Mouse (Mus musculus): ENCODE results near the gene Rcan1.
A peak's percentile ranks its signal among the peaks of the same experiment; 100 is the strongest.
"Not testable (repeated sequence)": the region's sequence is repeated elsewhere in the genome, so short reads cannot be mapped to it uniquely, and the experiment has no call there.

The Rcan1 gene

DNA sequence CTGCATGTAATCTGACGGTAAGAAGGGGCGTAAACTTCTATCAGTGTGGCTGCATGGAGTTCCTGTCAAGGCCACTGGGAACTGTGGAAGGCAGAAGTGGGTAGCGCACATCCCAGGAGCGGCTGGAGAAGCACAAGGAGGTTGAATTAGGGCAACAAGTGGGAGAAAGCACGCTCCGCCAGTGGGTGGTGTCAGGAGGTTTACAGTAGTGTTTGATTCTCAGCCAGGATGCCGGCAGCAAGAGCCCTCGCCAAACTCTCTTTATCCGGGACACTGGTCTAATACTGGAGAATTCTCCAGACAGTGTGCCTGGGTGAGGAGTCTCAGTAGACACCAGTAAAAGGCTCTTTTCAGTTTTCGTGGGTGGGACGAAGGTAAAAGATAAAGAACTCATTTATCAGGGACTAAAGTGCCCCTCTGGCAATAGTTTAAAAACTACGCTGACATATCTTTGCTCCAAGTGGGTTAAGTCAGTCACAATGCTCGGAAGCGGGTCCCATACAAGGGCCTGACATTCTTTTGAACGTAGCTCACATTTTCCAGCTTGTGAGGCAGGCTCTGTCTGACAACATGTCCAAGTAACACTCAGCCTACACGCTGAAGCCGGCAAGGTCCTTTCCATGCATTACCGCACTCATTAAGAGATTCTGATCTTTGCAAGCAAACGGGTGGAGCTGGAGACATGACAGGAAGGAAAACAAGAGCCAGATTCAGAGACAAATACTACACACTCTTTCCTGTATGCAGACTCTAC is 42.3 kb downstream of the Rcan1 start:
- DNase-seq, result no peak

- DNase-seq, result no peak
Measured at GRCm38 (mm10) chr16:92426708-92427107, 44.0 kb downstream of the Rcan1 start.

DNA sequence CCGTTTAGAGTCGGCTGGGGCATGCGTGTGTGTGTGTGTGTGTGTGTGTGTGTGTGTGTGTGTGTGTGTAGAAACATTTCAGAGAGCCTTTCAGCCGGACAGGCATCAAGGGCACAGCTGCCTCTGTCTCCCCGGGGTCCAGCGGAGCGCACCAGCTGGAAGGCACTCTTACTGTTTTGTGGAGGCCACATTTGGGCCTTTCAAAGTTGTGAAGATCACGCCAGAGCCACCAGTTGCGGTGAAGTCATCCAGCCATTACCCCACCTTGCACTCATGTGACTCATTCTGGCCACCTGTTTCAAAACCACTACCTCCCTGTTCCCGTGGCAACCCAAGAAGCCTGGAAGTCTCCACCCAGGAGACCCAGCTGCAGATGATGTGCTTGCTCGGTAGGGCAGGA is 44.8 kb downstream of the Rcan1 start:
- no peak for DNase-seq

- DNase-seq, result no peak
Measured at GRCm38 (mm10) chr16:92423363-92423762, 47.3 kb downstream of the Rcan1 start.

GRCm38 (mm10) chr16:92422435-92423362 is 48.0 kb downstream of the Rcan1 start:
- no peak for DNase-seq

DNA sequence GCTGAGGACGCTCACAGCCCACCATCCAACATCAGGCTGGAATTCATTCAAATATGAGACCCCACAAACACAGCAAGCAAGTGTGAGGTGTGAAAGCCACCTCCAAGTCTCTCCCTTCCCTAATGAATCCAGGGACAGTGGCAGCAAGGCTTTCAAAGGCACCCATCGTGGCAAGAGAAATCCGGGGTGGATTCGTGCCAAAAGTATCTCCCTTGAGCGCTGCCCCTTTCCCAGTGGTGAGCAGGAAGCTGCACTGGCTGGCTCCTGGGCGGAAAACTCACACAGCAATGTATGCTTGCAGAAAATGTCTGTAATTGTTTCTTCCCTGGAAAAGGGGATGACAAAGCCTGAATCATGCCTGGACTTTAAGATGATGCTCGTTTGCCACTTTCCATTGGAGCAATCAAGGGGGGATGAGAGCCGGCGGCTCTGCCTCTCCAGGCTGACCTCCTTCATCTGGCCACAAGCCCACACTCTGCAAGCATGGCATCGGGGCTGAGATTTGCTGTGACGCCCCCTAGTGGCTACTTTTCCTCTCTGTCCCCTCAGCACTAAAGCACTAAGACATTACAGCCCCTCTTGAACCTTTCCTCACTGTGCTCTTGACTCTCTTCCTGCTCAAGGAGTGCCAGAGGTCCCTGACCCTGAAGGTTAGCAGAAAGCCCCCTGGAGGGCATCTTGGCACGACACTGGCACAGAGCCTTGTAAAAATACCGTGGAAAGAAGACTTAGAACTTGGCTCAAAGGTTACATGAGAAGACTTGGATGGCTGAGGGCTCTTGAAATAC is 49.3 kb downstream of the Rcan1 start:
- DNase-seq, result no peak

GRCm38 (mm10) chr16:92420641-92421040 is 50.0 kb downstream of the Rcan1 start:
- no peak for DNase-seq

DNA sequence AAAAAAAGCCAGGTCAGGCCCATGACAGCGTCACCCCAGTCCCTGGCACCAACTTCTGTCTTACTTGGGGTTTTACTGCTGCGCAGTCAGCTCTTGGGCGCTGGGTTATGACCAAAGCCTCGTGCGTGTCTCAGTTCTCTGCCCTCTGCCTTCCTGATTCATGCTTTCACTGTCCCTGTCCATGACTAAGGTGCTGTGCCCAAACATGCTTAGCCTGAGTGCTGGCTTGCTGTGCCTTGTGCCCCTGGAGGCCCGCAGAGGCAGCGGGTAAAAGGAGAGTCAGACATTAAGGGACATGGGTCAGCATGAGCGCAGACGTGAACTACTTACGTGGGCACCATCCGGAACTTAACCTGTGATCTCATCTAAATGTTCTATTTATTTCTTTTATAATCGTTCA is 51.6 kb downstream of the Rcan1 start:
- no peak for DNase-seq

DNA sequence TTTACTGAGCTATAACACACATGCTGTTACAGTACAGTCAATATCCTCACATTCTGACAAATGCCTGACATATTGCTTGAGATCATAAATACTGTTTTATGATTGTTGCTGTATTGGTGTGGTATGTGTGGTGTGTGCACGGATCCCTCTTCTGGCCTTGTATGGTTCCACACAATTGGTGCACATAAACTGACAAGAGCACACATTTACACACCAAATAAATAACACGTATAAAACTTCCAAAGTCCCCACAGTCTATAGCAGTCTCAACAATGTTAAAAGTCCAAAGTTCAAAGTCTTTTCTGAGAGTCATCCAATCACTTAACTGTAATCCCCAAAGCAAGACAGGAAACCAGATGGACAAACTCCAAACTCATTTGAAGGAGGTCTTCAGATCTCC is 53.4 kb downstream of the Rcan1 start:
- DNase-seq, result no peak

DNA sequence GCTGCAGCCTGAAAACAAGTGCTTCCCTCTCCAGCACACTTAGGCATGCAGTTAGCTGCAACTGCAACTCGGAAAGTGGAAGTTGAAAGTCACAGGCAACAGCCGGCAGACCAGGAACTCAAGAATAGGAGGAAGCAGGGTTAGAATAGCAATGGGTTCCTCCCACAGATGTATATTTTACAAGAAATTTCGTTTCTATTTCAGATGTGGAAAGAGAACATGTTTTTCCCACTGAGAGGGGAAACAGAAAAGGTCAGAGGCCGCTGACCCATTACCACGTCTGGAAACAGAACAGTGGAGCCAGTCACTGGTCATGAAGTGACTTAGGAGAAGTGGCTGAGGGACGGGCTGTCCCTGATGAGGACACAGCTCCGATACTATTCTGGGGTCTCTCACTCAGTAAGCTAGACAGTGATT is 55.0 kb downstream of the Rcan1 start:
- DNase-seq, result no peak

GRCm38 (mm10) chr16:92415038-92415437 is 55.6 kb downstream of the Rcan1 start:
- not testable (repeated sequence) for DNase-seq

- DNase-seq, result no peak
Measured at GRCm38 (mm10) chr16:92412888-92413287, 57.8 kb downstream of the Rcan1 start.

GRCm38 (mm10) chr16:92411981-92412706 is 58.5 kb downstream of the Rcan1 start:
- DNase-seq, result no peak

DNA sequence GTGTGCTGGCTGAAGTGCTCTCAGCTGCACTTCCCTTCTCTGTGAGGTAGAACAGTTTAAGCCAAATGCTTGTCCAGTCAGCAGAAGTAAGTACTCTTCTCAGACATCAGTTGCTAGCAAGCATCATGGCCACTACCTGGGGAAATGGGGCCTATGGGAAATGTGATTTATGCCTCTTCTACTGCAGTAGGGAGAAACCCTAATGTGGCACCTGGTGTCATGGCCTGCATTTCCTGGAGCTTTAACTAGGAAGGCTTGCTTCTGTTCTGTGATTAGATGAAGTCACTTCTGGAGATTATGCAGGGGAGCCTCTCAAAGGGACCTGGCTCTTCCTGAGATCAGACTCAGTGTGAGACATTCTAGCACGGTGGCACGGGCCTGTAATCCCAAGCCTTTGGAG is 60.3 kb downstream of the Rcan1 start:
- DNase-seq, result no peak

DNA sequence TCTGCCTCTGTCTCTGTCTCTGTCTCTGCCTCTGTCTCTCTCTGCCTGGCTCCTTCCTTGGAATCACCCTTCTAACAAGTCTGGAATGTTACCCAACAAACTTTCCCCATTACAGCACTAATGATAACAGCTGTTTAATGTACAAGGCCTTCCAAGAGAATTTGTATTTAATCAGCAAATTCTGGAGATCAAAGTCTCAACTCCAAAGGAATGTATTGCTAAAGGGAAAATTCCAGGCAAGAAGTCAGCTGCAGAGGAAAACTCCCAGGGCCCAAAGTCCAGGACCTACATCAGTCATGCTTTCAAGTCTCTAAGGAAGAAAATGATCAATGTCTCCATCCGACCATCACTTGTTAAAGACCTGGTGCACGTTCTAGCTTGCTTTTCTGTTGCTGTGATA is 62.8 kb downstream of the Rcan1 start:
- DNase-seq, result no peak

DNA sequence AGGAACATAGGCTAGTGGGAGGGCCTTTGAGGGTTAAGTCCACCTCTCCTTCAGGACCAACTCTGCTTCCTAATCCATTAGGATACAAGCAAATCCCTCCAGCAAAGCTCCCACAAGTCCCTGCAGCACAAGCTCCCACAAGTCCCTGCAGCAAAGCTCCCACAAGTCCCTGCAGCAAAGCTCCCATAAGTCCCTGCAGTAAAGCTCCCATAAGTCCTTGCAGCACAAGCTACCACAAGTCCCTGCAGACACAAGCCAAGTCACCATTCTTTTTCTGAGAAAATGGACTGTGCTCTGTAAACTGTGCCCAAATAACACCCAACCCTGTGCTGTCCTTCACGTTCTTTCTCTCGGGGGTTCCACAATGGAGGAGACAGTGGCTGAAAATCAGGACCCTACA is 66.5 kb downstream of the Rcan1 start:
- no peak for DNase-seq

DNA sequence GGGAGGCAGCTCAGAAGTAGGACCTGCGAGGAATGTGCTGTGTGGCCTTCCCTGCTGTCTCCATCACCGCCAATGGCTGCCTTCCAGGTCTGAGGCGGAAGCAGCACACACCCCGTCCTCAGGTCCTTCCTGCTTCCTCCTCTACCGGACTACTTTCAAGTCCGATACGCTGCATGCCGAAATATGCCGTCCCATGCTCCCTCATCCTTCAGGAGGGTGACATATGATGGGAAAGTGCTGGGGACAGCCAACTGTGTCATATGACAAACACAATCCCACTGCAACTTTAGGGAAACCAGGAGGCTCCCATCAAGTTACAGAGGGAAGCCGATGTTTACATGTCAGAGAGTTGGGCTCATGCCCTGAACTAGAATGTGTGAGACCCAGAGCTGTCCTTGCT is 67.6 kb downstream of the Rcan1 start:
- DNase-seq, result no peak

- DNase-seq, result no peak
Measured at GRCm38 (mm10) chr16:92402216-92402615, 68.5 kb downstream of the Rcan1 start.

GRCm38 (mm10) chr16:92401206-92401605 is 69.5 kb downstream of the Rcan1 start:
- no peak for DNase-seq

- peak; percentile 12 for DNase-seq
Measured at GRCm38 (mm10) chr16:92399490-92400458, 70.9 kb downstream of the Rcan1 start.

DNA sequence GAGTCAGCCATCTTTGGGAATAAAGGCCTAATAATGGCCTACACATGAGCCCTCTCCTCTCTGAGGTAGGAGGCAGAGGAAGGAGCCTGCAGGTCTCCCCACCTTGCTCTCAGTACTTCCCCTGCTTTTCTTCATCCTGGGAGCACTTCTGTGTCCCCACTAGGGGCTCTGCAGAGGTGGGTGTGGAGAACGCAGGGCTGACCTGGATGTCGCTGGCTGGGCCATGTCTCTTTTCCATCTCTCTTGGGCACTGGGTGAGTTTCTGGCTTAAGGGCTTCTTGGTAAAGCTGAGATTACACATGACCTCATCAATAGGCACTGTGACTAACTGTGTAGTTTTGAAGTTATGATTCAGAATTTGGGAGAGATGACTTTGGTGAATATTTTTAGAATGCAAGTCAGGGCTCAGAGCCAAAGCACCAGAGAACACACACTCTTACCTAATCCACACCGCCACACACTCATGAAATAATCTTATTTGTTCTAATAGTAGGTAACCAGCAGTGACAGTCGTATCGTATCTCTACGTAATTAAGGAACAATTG is 72.0 kb downstream of the Rcan1 start:
- no peak for DNase-seq
